Mouse (Mus musculus) liver, postnatal 0 days (tissue): ENCODE measurements at regions not wholly inside any gene's neighbourhood (a gene's known extent, or its start where the extent isn't known, plus 50 kb on each side); places are given as distances from the start of the nearest gene placed in this dataset.

Experiments used
- ATAC-seq: fragments of 200-750 bp; cut with Nextera tagmentation; 2 replicates; pipeline ENCODE4 v1.8.0; 2017; ENCODE audit warnings: mild to moderate bottlenecking, moderate library complexity
- DNase-seq: peaks from one replicate; pipeline ENCODE4 v3.0.0-alpha.2; 2016
- H3K27ac ChIP-seq: fragments of 300-500 bp; sonication (generic); 2 replicates; pipeline ENCODE4 v1.5.1; 2014; ENCODE audit warnings: antibody characterized with exemption, moderate library complexity, mild to moderate bottlenecking, low read depth
- H3K27me3 ChIP-seq: fragments of 300-500 bp; sonication (generic); 2 replicates; pipeline ENCODE4 v1.6.1; 2014; ENCODE audit warnings: low read length, control low read depth, mixed read lengths; ENCODE audit not compliant: insufficient read depth
- H3K36me3 ChIP-seq: fragments of 300-500 bp; sonication (generic); replicated peaks from 2 replicates; pipeline ENCODE4 v1.6.1; 2014; ENCODE audit warnings: mild to moderate bottlenecking, control low read depth, low read length, moderate library complexity, mixed read lengths; ENCODE audit not compliant: insufficient read depth
- H3K4me1 ChIP-seq: fragments of 300-500 bp; sonication (generic); 2 replicates; pipeline ENCODE4 v1.6.1; 2014; ENCODE audit warnings: antibody characterized with exemption, mild to moderate bottlenecking, control low read depth; ENCODE audit not compliant: insufficient read depth
- H3K4me2 ChIP-seq: fragments of 300-500 bp; sonication (generic); 2 replicates; pipeline ENCODE4 v1.6.1; 2014; ENCODE audit warnings: low read depth, mild to moderate bottlenecking, low read length, moderate library complexity, mixed read lengths
- H3K4me3 ChIP-seq: fragments of 300-500 bp; sonication (generic); 2 replicates; pipeline ENCODE4 v1.5.1; 2014; ENCODE audit warnings: low read depth, low read length
- H3K9ac ChIP-seq: fragments of 300-500 bp; sonication (generic); replicated peaks from 2 replicates; pipeline ENCODE4 v1.6.1; 2014; ENCODE audit warnings: mild to moderate bottlenecking, moderate library complexity
- H3K9me3 ChIP-seq: fragments of 300-500 bp; sonication (generic); 2 replicates; pipeline ENCODE4 v1.6.1; 2016; ENCODE audit warnings: mild to moderate bottlenecking, control low read depth, low read length, mixed read lengths
- CTCF ChIP-seq: sonication (generic); IDR thresholded peaks from 2 replicates; pipeline ENCODE4 v1.5.1; 2016; ENCODE audit warnings: antibody characterized with exemption, low read depth
- EP300 ChIP-seq: IDR thresholded peaks from 2 replicates; pipeline ENCODE4 v1.6.1; 2016; ENCODE audit warnings: antibody characterized with exemption, low read depth, mild to moderate bottlenecking
- WGBS: fragments of 180-500 bp; shearing (Covaris S2); extraction: QIAGEN DNeasy Blood & Tissue Kit; methylation state at CpG from one replicate; pipeline ENCODE4 v1.1.7; 2014; ENCODE audit not compliant: insufficient replicate concordance; 5-methylcytosine and 5-hydroxymethylcytosine counted together

DNA sequence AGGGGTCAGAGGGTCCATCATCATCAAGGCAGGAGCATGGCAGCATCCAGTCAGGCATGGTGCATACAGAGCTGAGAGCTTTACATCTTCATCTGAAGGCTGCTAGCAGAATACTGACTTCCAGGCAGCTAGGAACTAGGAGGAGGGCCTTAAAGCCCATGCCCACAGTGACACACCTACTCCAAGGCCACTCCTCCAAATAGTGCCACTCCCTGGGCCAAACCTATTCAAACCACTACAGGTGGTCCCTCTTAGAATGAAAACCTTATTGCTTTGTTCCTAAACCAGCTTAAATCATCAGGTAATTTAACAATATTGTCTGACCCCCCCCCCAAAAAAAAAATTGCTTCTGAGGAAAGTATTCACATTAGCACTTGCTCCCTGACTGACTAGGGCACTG, 190.3 kb downstream of the Zfp326 start:
- no peak overlapping the region for H3K4me3 ChIP-seq
- ATAC-seq (no peak), DNase-seq (no peak)
- H3K4me1 ChIP-seq: no peaks in the 10 kb centered on the region
- TF ChIP-seq EP300 (no peak), CTCF (no peak)
- H3K27me3 ChIP-seq: no peaks in the 10 kb centered on the region
- H3K9me3 ChIP-seq: no peaks in the 10 kb centered on the region
- no peak overlapping the region for H3K4me2 ChIP-seq
- H3K9ac ChIP-seq: no peak overlapping the region
- no peaks in the 10 kb centered on the region for H3K36me3 ChIP-seq
- no peak overlapping the region for H3K27ac ChIP-seq

DNA sequence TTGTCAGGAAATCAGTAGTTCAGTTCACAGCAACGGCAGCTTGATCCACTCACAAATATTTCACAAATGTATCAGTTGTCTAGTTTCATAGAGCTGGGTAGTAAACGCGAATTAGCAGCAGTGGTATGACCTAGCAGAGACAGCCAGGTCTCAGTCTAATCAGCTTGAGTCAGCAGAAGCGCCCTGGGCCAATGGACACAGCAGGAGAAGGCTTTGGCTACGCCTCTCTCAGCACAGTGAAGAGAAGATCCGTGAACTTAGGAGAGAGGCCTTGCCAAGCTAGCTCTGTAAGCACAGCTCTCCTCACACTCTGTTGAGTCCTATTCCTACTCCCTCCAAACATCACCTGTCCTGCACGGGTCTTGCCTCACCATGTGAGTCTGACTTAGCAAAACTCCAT, 188.0 kb downstream of the Zfp326 start:
- Histone ChIP-seq H3K4me1 (no peaks in the 10 kb centered on the region), H3K36me3 (no peaks in the 10 kb centered on the region), H3K27me3 (no peaks in the 10 kb centered on the region), H3K9me3 (no peaks in the 10 kb centered on the region), H3K9ac (no peak overlapping the region), H3K4me3 (no peak overlapping the region), H3K4me2 (no peak overlapping the region), H3K27ac (no peak overlapping the region)
- 76% methylated on average over 7 of the region's 7 CpGs for WGBS
- TF ChIP-seq EP300 (no peak), CTCF (no peak)
- ATAC-seq: no peak
- no peak for DNase-seq

DNA sequence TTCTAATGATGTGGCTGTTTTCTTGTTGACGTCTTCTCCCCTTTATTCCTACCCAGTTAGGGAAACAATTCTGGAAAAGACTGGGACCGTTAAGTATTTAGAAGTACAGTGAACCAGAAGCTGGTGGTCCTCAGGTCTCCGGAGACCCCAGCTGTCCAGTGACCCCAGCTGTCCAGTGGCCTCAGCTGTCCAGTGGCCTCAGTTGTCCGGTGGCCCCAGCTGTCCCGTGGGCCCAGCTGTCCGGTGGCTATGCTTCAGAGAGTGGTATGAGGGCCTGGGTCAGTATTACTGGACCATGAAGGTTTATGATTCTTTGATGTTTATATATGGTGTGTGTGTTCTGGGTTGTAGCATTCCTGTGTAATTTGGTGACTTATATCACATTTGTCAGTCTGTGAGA, 186.6 kb downstream of the Zfp326 start:
- Histone ChIP-seq H3K27me3 (no peaks in the 10 kb centered on the region), H3K4me1 (no peaks in the 10 kb centered on the region), H3K27ac (no peak overlapping the region), H3K4me3 (no peak overlapping the region), H3K4me2 (no peak overlapping the region), H3K36me3 (no peaks in the 10 kb centered on the region), H3K9me3 (no peaks in the 10 kb centered on the region), H3K9ac (no peak overlapping the region)
- DNase-seq (no peak), ATAC-seq (no peak)
- WGBS: 81% methylated on average over 6 of the region's 6 CpGs
- TF ChIP-seq CTCF (no peak), EP300 (no peak)

DNA sequence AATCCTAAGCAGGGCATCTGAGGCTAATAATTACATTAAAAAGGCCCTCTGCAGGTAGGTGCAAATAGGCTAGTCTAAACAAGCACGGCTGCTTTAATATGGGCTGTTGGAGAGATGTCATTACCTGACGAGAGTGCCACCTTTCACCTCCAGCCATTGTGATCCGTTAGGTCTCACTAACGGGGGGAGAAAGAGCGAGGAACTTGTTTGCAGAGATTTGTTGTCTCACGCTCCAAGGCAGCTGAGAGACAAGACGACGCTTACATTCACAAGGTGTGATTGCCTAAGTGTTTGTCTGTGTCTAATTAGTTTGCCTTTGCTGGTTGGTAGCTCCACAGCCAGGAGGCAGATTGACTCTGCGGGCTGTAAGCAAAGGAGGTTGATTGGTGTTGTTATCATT, 180.3 kb downstream of the Zfp326 start:
- ATAC-seq (no peak), DNase-seq (no peak)
- Histone ChIP-seq H3K9me3 (no peaks in the 10 kb centered on the region), H3K4me3 (no peak overlapping the region), H3K27ac (no peak overlapping the region), H3K4me1 (no peaks in the 10 kb centered on the region), H3K27me3 (no peaks in the 10 kb centered on the region), H3K36me3 (no peaks in the 10 kb centered on the region), H3K4me2 (no peak overlapping the region), H3K9ac (no peak overlapping the region)
- WGBS: 20% methylated on average over 9 of the region's 9 CpGs
- no peak for TF ChIP-seq CTCF

DNA sequence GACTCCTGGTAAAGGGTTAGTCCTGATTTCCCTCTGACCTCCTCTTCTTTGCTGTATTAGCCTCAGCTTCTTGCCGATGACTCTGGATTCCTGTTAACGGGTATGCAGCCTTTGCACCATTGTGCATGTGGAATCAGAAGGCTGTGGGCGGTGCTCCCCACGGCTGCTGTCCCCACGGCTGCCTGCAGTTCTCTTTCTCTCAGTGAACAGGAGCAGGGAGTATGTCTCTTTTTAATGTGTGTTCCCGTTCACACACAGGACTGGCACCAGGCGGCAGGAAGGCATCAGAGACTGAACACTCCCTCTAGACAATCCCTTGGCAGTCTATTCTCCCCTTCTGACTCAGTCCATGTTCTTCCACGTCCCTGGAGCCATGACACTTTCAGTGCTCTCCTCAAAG, 178.9 kb downstream of the Zfp326 start:
- Histone ChIP-seq H3K27me3 (no peaks in the 10 kb centered on the region), H3K9me3 (no peaks in the 10 kb centered on the region), H3K4me2 (no peak overlapping the region), H3K4me1 (no peaks in the 10 kb centered on the region), H3K9ac (no peak overlapping the region), H3K36me3 (no peaks in the 10 kb centered on the region), H3K4me3 (no peak overlapping the region), H3K27ac (no peak overlapping the region)
- DNase-seq: no peak
- TF ChIP-seq EP300 (no peak), CTCF (no peak)
- no peak for ATAC-seq
- WGBS: 39% methylated on average over 8 of the region's 8 CpGs

DNA sequence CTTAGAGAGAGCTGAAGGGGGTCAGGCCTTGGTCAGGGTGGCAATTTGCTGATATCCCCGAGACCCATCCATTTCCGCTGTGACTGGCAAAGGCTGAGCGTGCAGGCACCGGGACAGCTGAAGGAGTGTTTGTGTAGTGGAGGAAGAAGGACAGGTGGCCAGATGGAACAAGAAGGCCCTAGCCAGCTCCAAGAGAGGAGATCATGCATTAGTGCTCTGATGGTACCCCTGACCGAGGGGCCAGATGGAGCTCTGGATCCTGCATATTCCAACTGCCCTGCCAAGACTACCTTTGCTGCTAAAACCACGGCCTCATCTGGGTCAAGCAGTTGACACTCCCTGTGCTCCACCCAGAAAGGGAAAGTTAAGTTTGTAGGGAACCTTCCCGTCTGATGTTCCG, 174.7 kb downstream of the Zfp326 start:
- Histone ChIP-seq H3K27ac (no peak overlapping the region), H3K4me3 (no peak overlapping the region), H3K4me2 (no peak overlapping the region), H3K9ac (no peak overlapping the region), H3K9me3 (no peaks in the 10 kb centered on the region), H3K27me3 (no peaks in the 10 kb centered on the region), H3K36me3 (no peaks in the 10 kb centered on the region), H3K4me1 (no peaks in the 10 kb centered on the region)
- 79% methylated on average over 8 of the region's 8 CpGs for WGBS
- DNase-seq: no peak
- ATAC-seq: no peak
- TF ChIP-seq CTCF (no peak), EP300 (no peak)

DNA sequence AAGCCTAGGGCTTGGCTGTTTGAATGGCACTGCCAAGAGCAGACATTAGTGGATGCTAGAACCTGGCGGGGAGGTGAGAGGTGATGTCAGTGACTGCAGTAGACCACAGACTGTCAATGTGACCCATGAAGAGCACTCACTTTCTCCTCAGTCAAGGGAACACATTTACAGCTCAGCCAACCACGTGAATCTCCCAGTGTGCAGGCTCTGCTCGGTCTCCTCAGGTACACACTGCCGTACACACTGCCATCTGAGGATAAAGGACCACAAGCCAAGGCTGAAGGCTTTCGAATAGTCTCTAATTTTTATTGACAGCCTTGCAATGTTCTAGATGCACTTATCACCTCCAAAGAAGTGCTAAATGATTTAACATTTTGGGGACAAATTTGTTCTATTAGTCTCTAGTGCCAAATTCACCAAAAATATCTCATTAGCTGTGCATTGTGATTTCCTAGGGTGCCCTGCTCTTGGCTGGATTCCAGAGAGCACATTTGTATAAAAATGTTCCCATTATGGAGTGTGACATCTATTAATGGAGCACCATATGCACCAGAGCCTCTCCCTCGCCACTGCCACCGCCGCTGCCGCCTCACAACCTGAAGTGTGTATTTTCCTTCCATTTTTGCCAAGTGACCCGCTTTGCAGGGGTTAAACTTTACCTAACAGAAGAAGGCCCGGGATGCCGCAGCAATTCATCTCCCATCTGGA, 168.7 kb downstream of the Zfp326 start:
- no peak overlapping the region for H3K4me2 ChIP-seq
- H3K4me1 ChIP-seq: no peaks in the 10 kb centered on the region
- ATAC-seq (no peak), DNase-seq (no peak)
- 76% methylated on average over 12 of the region's 12 CpGs for WGBS
- no peaks in the 10 kb centered on the region for H3K9me3 ChIP-seq
- no peaks in the 10 kb centered on the region for H3K27me3 ChIP-seq
- no peak overlapping the region for H3K4me3 ChIP-seq
- H3K9ac ChIP-seq: no peak overlapping the region
- no peaks in the 10 kb centered on the region for H3K36me3 ChIP-seq
- no peak overlapping the region for H3K27ac ChIP-seq
- TF ChIP-seq EP300: no peak
- no peak for TF ChIP-seq CTCF
